Mouse (Mus musculus): ENCODE measurements around the gene Asgr2. TPM values are rescaled to one million over a fixed set of nuclear protein-coding genes. Genes with fewer than 3 reads are reported as not detected.
A peak's percentile ranks its signal among the peaks of the same experiment; 100 is the strongest.
"Not testable (repeated sequence)": the region's sequence is repeated elsewhere in the genome, so short reads cannot be mapped to it uniquely, and the experiment has no call there.

The Asgr2 gene
- polyA plus RNA-seq, 1 experiment from 2014 or later, result 0.19 TPM

- WGBS, result 61% methylated on average over 9 of the region's 9 CpGs
- TF ChIP-seq EP300 (optimal IDR thresholded peaks at IDR 0.05), result no peak
- TF ChIP-seq CTCF (IDR thresholded peaks at IDR 0.05; ENCODE audit: low read depth), result no peak
- H3K9me3 ChIP-seq (ENCODE audit: control insufficient read depth, low read length), result no peaks in the 10 kb centered on the region
These were observed 37.5 kb downstream of the Asgr2 start, which contains the start of gene Mgl2 for GRCm38 (mm10) chr11:70129926-70130379. TSS of gene Mgl2 (plus strand) at chr11:70130329.

DNA sequence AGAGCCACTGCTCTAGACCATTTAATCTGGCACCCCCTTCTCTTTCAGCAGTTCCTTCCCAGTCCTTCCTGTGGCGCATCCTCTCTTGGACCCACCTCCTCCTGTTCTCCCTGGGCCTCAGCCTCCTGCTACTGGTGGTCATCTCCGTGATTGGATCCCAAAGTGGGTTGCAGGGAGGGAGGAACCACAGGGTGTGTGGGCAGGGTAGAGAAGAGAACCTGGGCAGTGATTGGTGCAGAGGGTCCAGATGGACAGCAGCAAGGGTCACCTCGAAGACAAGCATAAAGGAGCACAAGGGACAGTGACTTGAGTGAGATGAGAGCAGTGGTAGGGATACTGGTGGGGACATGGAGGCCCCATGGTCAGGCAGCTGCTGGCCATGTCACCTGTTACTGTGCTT, 42.6 kb downstream of the Asgr2 start:
- H3K36me3 ChIP-seq (ENCODE audit: control insufficient read depth, insufficient read depth, low read length); H3K9ac ChIP-seq (ENCODE audit: low read length); H3K9me3 ChIP-seq (ENCODE audit: control insufficient read depth, low read length); H3K4me2 ChIP-seq (replicated peaks; ENCODE audit: low read depth); H3K27me3 ChIP-seq (ENCODE audit: control insufficient read depth, insufficient read depth, low read length); DNase-seq (ENCODE audit: low spot score); H3K4me3 ChIP-seq (ENCODE audit: low read depth, low read length); ATAC-seq (ENCODE audit: low FRiP score, low TSS enrichment); H3K27ac ChIP-seq (replicated peaks); H3K4me1 ChIP-seq (replicated peaks; ENCODE audit: control insufficient read depth, insufficient read depth): not testable (repeated sequence)
- 75% methylated on average over 3 of the region's 3 CpGs for WGBS

More at GRCm38 (mm10) chr11:70129926-70130379, 37.5 kb downstream of the Asgr2 start, which contains the start of gene Mgl2:
- Histone ChIP-seq H3K4me1 (replicated peaks; ENCODE audit: control insufficient read depth, insufficient read depth) (no peaks in the 10 kb centered on the region), H3K4me2 (replicated peaks; ENCODE audit: low read depth) (no peak within 1 kb of the TSS), H3K27me3 (ENCODE audit: control insufficient read depth, insufficient read depth, low read length) (no peaks in the 10 kb centered on the region), H3K9ac (ENCODE audit: low read length) (no peak within 1 kb of the TSS), H3K4me3 (ENCODE audit: low read depth, low read length) (no peak within 1 kb of the TSS), H3K27ac (replicated peaks) (no peak within 1 kb of the TSS), H3K36me3 (ENCODE audit: control insufficient read depth, insufficient read depth, low read length) (no peaks in the 10 kb centered on the region)
- no peak for DNase-seq (ENCODE audit: low spot score)
- no peak for ATAC-seq (ENCODE audit: low FRiP score, low TSS enrichment)

DNA sequence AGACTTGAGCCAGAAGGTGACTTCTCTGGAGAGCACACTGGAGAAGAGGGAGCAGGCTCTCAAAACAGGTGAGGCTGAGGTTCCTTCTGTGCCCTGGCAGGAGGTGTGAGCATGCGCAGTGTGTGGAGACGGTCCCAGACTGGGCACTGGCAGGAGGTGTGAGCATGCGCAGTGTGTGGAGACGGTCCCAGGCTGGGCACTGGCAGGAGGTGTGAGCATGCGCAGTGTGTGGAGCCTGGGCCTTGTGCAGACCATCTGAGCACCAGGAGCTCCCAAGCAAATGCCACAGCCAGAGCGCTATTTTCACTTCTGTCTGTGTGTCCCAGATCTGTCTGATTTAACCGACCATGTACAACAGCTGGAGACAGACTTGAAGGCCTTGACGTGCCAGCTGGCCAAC, 43.5 kb downstream of the Asgr2 start:
- not testable (repeated sequence) for H3K27ac ChIP-seq (replicated peaks); H3K4me2 ChIP-seq (replicated peaks; ENCODE audit: low read depth); H3K9me3 ChIP-seq (ENCODE audit: control insufficient read depth, low read length); H3K36me3 ChIP-seq (ENCODE audit: control insufficient read depth, insufficient read depth, low read length); H3K9ac ChIP-seq (ENCODE audit: low read length); H3K4me3 ChIP-seq (ENCODE audit: low read depth, low read length); H3K27me3 ChIP-seq (ENCODE audit: control insufficient read depth, insufficient read depth, low read length); H3K4me1 ChIP-seq (replicated peaks; ENCODE audit: control insufficient read depth, insufficient read depth); ATAC-seq (ENCODE audit: low FRiP score, low TSS enrichment); DNase-seq (ENCODE audit: low spot score)
- 78% methylated on average over 8 of the region's 8 CpGs for whole genome bisulfite sequencing

- Histone ChIP-seq H3K4me3 (ENCODE audit: low read depth, low read length) (no peak overlapping the region), H3K9me3 (ENCODE audit: control insufficient read depth, low read length) (no peaks in the 10 kb centered on the region), H3K27ac (replicated peaks) (no peak overlapping the region), H3K36me3 (ENCODE audit: control insufficient read depth, insufficient read depth, low read length) (no peaks in the 10 kb centered on the region), H3K9ac (ENCODE audit: low read length) (no peak overlapping the region), H3K27me3 (ENCODE audit: control insufficient read depth, insufficient read depth, low read length) (no peaks in the 10 kb centered on the region), H3K4me1 (replicated peaks; ENCODE audit: control insufficient read depth, insufficient read depth) (no peaks in the 10 kb centered on the region), H3K4me2 (replicated peaks; ENCODE audit: low read depth) (no peak overlapping the region)
- TF ChIP-seq EP300 (optimal IDR thresholded peaks at IDR 0.05), result no peak
- TF ChIP-seq CTCF (IDR thresholded peaks at IDR 0.05; ENCODE audit: low read depth), result no peak
- DNase-seq (ENCODE audit: low spot score) (no peak), ATAC-seq (ENCODE audit: low FRiP score, low TSS enrichment) (no peak)
- WGBS, result 83% methylated on average over 10 of the region's 10 CpGs
These were observed 46.7 kb downstream of the Asgr2 start for GRCm38 (mm10) chr11:70139171-70139570.

GRCm38 (mm10) chr11:70151072-70151471, 58.6 kb downstream of the Asgr2 start:
- no peak for DNase-seq (ENCODE audit: low spot score)
- WGBS, result 40% methylated on average over 3 of the region's 3 CpGs

More at GRCm38 (mm10) chr11:70151072-70151471, 58.6 kb downstream of the Asgr2 start:
- TF ChIP-seq CTCF (IDR thresholded peaks at IDR 0.05; ENCODE audit: low read depth), result peak; percentile 70
- TF ChIP-seq EP300 (optimal IDR thresholded peaks at IDR 0.05), result no peak
- H3K27me3 ChIP-seq (ENCODE audit: control insufficient read depth, insufficient read depth, low read length), result no peaks in the 10 kb centered on the region
- ATAC-seq (ENCODE audit: low FRiP score, low TSS enrichment), result no peak
- H3K4me2 ChIP-seq (replicated peaks; ENCODE audit: low read depth), result no peak overlapping the region
- H3K36me3 ChIP-seq (ENCODE audit: control insufficient read depth, insufficient read depth, low read length), result no peaks in the 10 kb centered on the region
- H3K9me3 ChIP-seq (ENCODE audit: control insufficient read depth, low read length), result no peaks in the 10 kb centered on the region
- H3K27ac ChIP-seq (replicated peaks), result no peak overlapping the region
- H3K9ac ChIP-seq (ENCODE audit: low read length), result no peak overlapping the region
- no peak overlapping the region for H3K4me3 ChIP-seq (ENCODE audit: low read depth, low read length)
- H3K4me1 ChIP-seq (replicated peaks; ENCODE audit: control insufficient read depth, insufficient read depth), result no peaks in the 10 kb centered on the region

Other genes starting within 250 kb of the Asgr2 start
- 54.4 and 58.4 TPM in 2 replicates for gene Plscr3, start 246.3 kb upstream of the Asgr2 start, polyA plus RNA-seq (2015; fragmentation: Nextera tagmentation; extraction: Ambion mirVana)
- 12.3 TPM in 2 replicates for gene Tnk1, start 233.9 kb upstream of the Asgr2 start, polyA plus RNA-seq (2015; fragmentation: Nextera tagmentation; extraction: Ambion mirVana)
- 0.25 and 0.54 TPM in 2 replicates for gene Tmem95, start 214.6 kb upstream of the Asgr2 start, polyA plus RNA-seq (2015; fragmentation: Nextera tagmentation; extraction: Ambion mirVana)
- 15.9 and 18.1 TPM in 2 replicates for gene Kctd11, start 211.2 kb upstream of the Asgr2 start, polyA plus RNA-seq (2015; fragmentation: Nextera tagmentation; extraction: Ambion mirVana)
- 0.70 and 0.71 TPM in 2 replicates for gene Acap1, start 197.1 kb upstream of the Asgr2 start, polyA plus RNA-seq (2015; fragmentation: Nextera tagmentation; extraction: Ambion mirVana)
- gene 2810408A11Rik, start 191.7 kb upstream of the Asgr2 start, polyA plus RNA-seq (2015; fragmentation: Nextera tagmentation; extraction: Ambion mirVana), result 5.6 and 5.9 TPM in 2 replicates
- gene Neurl4, start 191.6 kb upstream of the Asgr2 start, polyA plus RNA-seq (2015; fragmentation: Nextera tagmentation; extraction: Ambion mirVana), result 2.3 and 3.9 TPM in 2 replicates
- gene Gps2, start 178.8 kb upstream of the Asgr2 start, polyA plus RNA-seq (2015; fragmentation: Nextera tagmentation; extraction: Ambion mirVana), result 40.6 and 43.3 TPM in 2 replicates
- 1,169 and 1,205 TPM in 2 replicates for gene Eif5a, start 170.7 kb upstream of the Asgr2 start, polyA plus RNA-seq (2015; fragmentation: Nextera tagmentation; extraction: Ambion mirVana)
- gene Ybx2, start 156.8 kb upstream of the Asgr2 start, polyA plus RNA-seq (2015; fragmentation: Nextera tagmentation; extraction: Ambion mirVana), result 1.4 and 1.7 TPM in 2 replicates
- gene Slc2a4, start 144.5 kb upstream of the Asgr2 start, polyA plus RNA-seq (2015; fragmentation: Nextera tagmentation; extraction: Ambion mirVana), result 36.4 and 40.5 TPM in 2 replicates
- 119 and 125 TPM in 2 replicates for gene Cldn7, start 127.9 kb upstream of the Asgr2 start, polyA plus RNA-seq (2015; fragmentation: Nextera tagmentation; extraction: Ambion mirVana)
- 13.1 and 14.9 TPM in 2 replicates for gene Ctdnep1, start 111.5 kb upstream of the Asgr2 start, polyA plus RNA-seq (2015; fragmentation: Nextera tagmentation; extraction: Ambion mirVana)
- 73.1 and 73.4 TPM in 2 replicates for gene Elp5, start 110.1 kb upstream of the Asgr2 start, polyA plus RNA-seq (2015; fragmentation: Nextera tagmentation; extraction: Ambion mirVana)
- 536 and 544 TPM in 2 replicates for gene Gabarap, start 101.5 kb upstream of the Asgr2 start, polyA plus RNA-seq (2015; fragmentation: Nextera tagmentation; extraction: Ambion mirVana)
- 34.4 and 38.5 TPM in 2 replicates for gene Phf23, start 96.9 kb upstream of the Asgr2 start, polyA plus RNA-seq (2015; fragmentation: Nextera tagmentation; extraction: Ambion mirVana)
- 9.8 and 11.1 TPM in 2 replicates for gene Dvl2, start 92.0 kb upstream of the Asgr2 start, polyA plus RNA-seq (2015; fragmentation: Nextera tagmentation; extraction: Ambion mirVana)
- gene Acadvl, start 77.2 kb upstream of the Asgr2 start, polyA plus RNA-seq (2015; fragmentation: Nextera tagmentation; extraction: Ambion mirVana), result 136 and 143 TPM in 2 replicates
- gene Dlg4, start 75.7 kb upstream of the Asgr2 start, polyA plus RNA-seq (2015; fragmentation: Nextera tagmentation; extraction: Ambion mirVana), result 2.6 and 3.9 TPM in 2 replicates
- gene Asgr1, start 38.6 kb upstream of the Asgr2 start, polyA plus RNA-seq (2015; fragmentation: Nextera tagmentation; extraction: Ambion mirVana), result 0.70 and 0.83 TPM in 2 replicates
- gene Mgl2, start 37.7 kb downstream of the Asgr2 start, polyA plus RNA-seq (2015; fragmentation: Nextera tagmentation; extraction: Ambion mirVana), result 0.48 and 0.68 TPM in 2 replicates
- gene Clec10a, start 63.6 kb downstream of the Asgr2 start, polyA plus RNA-seq (2015; fragmentation: Nextera tagmentation; extraction: Ambion mirVana), result 1.0 and 1.4 TPM in 2 replicates
- gene Slc16a11, start 120.1 kb downstream of the Asgr2 start, polyA plus RNA-seq (2015; fragmentation: Nextera tagmentation; extraction: Ambion mirVana), result 2.5 and 3.1 TPM in 2 replicates
- gene Slc16a13, start 128.4 kb downstream of the Asgr2 start, polyA plus RNA-seq (2015; fragmentation: Nextera tagmentation; extraction: Ambion mirVana), result 5.7 and 6.1 TPM in 2 replicates
- 3.2 and 3.6 TPM in 2 replicates for gene Bcl6b, start 137.2 kb downstream of the Asgr2 start, polyA plus RNA-seq (2015; fragmentation: Nextera tagmentation; extraction: Ambion mirVana)
- gene 0610010K14Rik, start 145.3 kb downstream of the Asgr2 start, polyA plus RNA-seq (2015; fragmentation: Nextera tagmentation; extraction: Ambion mirVana), result 81.0 and 83.6 TPM in 2 replicates
- 7.5 and 10.1 TPM in 2 replicates for gene Gm21988, start 147.2 kb downstream of the Asgr2 start, polyA plus RNA-seq (2015; fragmentation: Nextera tagmentation; extraction: Ambion mirVana)
- 317 and 326 TPM in 2 replicates for gene Rnasek, start 147.2 kb downstream of the Asgr2 start, polyA plus RNA-seq (2015; fragmentation: Nextera tagmentation; extraction: Ambion mirVana)
- 13.8 and 16.5 TPM in 2 replicates for gene Alox12, start 162.7 kb downstream of the Asgr2 start, polyA plus RNA-seq (2015; fragmentation: Nextera tagmentation; extraction: Ambion mirVana)
- 0.05 and 0.17 TPM in 2 replicates for gene Alox12e, start 230.0 kb downstream of the Asgr2 start, polyA plus RNA-seq (2015; fragmentation: Nextera tagmentation; extraction: Ambion mirVana)

Data from stomach, postnatal 0 days (tissue).